Mouse (Mus musculus): ENCODE measurements around the gene Podxl2.

The Podxl2 gene

DNA sequence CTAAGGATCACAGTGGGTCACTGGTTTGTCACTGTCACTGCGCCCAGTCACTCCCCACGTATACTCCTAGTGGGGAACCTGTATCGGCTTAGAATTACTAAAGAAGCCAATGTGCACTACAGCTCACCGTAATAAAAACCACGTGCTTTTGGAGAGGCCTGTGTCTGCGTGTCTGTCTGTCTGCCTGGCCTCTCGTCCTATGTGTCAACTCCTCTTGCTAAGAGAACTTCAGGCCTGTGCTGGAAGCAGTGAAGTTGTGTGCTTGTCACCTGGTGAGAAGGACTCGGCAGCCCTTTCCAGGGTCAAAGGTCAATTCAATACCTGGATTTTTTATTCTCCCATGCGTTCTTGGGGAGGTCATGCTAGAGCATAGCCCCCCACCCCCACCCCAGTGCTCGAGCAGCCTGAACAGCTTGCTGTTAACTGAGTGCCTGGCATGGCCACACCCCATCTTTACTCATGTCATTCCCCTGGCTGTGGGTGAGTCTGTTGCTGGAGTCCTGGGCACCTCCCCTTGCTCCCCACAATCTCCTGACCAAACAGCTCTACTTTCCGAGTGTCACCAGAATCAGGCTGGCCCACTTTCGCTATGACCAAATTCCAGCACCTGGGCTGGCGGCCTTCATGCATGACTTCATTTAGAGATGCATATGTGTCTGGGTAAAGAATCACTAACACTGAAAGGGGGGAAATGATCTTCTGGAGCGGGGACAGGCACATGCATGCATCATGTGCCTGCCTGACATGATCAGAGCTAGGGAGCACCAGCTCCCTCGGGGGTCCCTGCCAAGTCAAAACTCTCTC is 46.4 kb downstream of the Podxl2 start:
- no peak for DNase-seq (ENCODE audit: low read depth, low spot score)

DNA sequence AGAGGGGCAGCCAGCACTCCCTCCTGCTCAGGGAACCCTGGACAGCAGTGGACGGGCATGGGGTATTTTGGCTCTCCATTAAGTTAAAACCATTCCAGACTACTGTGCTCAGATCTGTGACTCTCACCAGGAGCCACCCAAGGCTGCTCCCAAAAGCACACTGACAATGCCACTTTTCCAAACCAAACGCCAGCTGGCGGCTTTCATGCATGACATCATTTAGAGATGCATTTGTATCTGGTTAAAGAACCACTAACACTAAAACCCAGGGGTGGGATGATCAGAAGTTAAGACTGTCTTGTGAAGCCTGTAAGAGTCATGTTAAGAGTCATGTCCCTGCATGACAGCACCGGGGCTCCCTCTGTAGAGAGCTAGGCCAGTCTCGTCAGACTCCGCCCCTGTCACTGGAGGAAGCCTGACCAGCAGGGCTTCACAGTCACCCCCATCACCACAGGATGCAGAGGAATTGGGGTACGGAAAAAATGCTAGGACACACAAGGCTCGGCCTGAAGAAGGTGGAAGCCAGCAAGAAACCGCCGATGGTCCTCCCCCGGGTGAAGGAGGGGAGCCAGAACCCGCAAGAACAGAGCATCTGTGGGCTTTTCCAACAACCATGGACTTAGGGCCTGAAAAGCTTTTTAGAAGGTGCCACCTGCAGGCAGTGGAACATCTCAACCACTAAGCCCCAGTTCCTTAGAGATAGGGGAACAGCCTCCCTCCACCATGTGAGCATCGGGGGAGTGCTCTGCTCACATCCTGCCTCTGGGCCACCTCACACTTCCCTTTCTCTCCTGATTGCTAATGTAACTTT is 47.2 kb downstream of the Podxl2 start:
- no peak for DNase-seq (ENCODE audit: low read depth, low spot score)

DNA sequence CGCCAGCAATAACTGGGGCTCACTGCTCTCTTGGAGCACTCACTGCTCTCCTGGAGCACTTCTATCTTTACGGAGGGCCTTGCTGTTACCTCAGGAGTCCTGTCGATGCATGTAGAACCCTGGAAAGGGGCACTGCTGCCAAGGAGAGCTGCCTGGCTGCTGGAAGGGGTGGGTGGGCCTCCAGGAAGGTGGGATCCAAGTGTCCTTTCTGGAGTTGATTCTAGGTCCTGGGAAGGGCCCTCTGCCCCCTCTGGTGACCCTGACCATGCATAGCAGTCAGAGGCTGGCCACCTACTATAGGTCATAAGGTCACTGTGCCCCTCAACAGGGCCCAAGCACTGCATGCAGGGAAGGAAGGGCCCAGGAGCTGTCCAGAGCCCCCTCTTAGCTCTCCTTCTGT is 47.9 kb downstream of the Podxl2 start:
- no peak for DNase-seq (ENCODE audit: low read depth, low spot score)

DNA sequence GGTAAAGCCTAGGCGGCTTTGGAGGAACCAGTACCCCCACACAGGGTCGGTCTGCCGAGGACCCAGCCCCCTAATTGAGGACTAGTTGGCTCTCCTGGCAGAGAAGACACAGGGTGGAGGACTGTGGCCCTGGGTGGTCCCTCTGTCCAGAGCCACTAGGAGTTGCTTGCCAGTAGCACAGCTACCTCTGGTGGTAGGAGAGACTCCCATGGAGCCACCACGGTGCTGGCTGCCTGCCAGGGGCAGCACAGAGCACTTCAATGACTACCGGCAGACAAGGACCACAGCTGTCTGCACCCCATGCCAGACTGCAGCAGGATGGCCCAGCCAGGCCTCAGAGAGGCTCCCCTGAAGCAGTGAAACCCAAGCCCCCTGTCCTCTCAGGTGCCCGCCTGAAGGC is 48.3 kb downstream of the Podxl2 start:
- DNase-seq (ENCODE audit: low read depth, low spot score) = peak; percentile 37

DNA sequence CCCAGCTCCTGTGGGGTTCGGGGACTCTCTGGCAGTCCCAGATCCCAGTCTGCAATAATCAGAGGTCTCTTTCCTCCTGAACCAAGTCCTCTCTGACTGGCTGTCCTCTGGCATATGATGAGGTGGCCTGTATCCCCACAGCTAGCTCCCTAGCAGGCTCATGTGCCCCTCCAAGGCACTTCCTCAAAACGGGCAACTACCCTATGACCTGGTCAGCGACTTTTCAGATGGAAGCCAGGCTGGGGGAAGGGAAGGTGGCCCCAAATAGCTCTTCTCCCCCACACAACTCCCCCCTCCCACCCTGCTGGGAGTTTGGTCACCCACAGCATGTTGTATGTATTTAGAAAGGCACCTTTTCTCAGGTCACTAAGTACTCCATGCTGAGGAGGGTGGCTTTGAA is 48.8 kb downstream of the Podxl2 start:
- DNase-seq (ENCODE audit: low read depth, low spot score) = no peak

DNA sequence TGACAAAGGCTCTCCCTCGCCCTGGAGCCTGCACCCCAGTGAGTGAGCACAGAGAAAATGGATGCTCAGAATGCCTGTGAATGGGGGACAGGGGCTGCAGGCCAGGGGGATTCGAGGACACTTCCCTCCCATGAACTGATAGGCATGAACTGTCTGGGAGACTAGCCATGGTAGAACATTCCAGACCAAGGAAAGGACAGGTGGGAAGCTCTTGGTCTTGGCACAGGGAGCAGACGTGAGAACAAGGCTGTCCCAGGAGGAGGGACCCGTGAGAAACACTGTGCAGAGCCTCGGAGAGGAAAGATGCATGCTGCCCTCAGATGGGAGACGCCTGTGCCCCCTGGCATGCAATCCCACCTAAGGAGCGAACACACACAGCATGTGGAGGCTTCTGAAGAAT is 50.7 kb downstream of the Podxl2 start:
- no peak for DNase-seq (ENCODE audit: low read depth, low spot score)

DNA sequence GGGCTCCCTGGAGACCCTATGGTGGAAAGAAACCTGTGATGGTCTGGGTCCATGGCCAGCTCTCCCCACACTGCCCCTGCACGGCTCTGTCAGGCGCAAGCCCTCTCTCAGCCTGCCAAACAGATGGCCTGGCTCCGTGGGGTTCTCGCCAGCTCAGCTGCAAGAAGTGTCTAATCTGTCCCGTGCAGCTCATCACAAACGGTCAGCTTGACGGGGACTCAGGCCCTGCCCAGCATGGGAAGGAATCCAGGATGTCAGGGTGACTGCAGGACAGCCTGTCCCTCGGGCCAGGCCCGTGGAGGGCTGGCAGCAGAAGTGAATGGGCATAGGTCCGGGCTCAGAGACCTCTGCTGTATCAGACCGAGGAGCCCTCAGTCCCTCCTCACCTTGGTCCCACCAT is 52.9 kb downstream of the Podxl2 start:
- DNase-seq (ENCODE audit: low read depth, low spot score) = no peak

DNA sequence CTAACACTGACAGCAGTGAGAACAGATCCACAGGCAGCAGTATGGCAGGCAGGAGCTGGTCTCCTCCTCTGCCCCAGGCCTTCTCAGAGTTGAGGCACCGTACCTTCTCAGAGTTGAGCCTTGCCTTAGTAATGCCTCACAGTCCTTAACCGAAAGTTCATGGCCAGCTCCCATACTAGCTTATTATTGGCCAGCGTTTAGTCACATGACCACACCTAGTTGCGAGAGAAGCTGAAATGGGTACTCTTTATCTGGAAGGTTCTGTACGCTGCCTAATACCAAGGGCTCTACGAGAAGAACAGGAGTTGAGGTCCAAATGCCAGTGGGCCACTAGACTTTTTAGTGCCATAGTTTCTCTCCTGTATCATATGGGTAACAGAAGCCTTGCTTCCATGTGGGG is 53.5 kb downstream of the Podxl2 start:
- DNase-seq (ENCODE audit: low read depth, low spot score) = no peak

DNA sequence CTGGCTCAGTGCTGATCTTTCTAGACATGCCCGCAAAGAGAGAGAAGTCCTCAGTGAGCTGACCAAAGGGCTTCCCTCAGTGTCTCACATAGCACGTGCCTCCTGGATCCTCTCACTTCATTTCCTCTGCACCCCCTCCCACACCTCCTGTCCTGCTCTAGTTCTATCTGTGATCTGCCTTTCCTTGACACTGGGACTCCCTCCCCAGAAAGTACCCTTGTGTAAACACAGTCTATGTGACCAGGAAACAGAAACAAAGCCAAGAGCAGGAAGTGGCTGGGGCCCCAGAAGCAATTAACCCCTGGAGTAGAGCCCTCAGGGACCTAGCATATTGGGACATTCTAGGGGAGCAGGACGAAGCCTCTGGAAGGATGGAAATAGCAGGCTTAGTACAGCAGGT is 54.0 kb downstream of the Podxl2 start:
- DNase-seq (ENCODE audit: low read depth, low spot score) = no peak

DNA sequence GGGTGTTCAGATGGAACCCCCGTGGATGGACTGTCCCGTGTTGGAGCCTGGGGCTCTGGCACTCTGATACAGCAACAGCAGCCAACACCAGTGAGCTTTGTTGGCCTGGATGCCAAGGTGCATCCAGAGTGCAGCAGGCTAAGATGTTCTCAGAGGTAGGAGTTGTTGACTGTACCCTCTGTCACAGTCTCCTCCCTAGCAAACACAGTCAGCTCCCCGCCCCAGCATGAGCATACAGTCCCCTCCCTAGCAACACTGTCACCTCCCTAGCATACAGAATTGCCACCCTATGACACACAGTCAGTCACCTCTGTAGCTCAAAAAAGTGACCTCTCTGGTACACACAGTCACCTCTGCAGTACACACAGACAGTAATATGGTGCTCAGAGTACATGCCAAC is 57.9 kb downstream of the Podxl2 start:
- no peak for DNase-seq (ENCODE audit: low read depth, low spot score)

DNA sequence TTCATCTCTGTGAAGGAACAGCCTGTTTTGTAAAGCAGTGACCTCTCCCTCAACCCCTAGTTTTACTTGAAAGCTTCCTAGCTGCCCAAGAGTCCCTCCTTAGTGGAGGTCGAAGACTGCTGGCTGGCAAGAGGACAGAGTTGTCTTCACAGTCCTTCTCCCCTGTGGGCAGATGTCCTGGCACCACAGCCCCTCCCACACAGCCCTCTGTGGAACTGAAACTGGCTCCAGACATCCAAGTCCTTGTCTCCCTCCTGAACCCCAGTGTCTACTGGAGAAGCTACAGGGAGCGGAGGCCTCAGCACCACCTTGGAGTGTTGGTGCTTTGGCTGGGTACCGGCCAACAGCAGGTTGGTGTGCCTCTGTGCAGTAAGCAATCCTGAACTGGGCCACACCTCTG is 59.4 kb downstream of the Podxl2 start:
- no peak for DNase-seq (ENCODE audit: low read depth, low spot score)

DNA sequence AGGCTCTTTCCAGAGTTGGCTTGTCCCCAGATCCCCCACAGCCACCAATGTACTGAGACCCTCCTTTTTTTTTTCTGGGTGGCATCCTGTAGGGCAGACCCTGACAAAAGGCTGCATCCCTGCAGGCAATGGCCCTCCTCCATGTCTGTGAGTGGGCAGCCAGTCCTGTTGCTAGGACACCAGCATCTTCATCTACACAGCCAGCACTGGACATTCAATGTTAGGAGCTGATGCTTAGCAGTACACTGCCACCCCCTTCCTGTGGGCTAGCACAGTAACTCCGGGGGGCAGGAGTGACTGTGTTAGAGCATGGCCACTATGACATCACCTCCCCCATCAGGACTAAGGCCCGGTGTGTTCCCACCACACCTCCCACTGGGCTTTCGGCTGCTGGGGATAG is 59.8 kb downstream of the Podxl2 start:
- DNase-seq (ENCODE audit: low read depth, low spot score) = no peak

DNA sequence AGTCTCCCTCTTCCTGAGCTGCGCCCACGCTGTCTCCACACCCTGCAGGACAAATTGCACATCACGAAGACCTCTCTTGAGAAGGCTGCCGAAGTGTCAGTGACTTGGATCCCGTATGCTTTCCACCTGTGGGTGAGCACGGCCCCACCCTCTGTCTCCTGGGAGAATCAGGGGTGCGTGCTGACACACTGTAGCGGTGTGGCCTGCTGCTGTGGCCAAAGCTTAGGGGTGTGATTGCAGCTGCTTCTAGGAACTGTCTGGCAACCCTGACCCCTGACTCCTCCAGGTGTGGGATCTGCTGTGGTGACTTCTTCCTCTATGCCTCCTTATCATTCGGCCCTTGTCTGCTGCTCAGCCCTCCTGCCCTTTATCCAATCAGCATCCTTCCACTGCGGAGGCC is 61.0 kb downstream of the Podxl2 start:
- DNase-seq (ENCODE audit: low read depth, low spot score) = no peak

DNA sequence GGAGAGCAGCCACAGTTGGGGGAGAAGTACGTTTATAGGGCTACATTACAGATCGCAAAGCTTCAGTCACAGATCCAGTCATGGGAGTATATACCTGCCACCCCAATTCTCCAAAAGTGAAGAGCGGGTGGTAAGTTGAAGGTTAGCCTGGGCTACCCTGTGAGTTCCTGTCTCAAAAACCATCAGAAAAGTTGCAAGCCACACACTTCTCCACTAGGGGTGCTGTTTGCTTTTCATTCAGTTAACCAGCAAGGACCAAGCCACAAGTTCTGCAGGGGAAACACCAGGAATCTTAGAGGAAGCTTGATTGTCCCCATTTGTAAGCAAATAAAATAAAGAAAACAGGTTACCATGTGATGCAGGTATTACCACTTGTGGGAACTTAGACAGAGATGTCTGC is 62.0 kb downstream of the Podxl2 start:
- peak; percentile 70 for DNase-seq (ENCODE audit: low read depth, low spot score)

DNA sequence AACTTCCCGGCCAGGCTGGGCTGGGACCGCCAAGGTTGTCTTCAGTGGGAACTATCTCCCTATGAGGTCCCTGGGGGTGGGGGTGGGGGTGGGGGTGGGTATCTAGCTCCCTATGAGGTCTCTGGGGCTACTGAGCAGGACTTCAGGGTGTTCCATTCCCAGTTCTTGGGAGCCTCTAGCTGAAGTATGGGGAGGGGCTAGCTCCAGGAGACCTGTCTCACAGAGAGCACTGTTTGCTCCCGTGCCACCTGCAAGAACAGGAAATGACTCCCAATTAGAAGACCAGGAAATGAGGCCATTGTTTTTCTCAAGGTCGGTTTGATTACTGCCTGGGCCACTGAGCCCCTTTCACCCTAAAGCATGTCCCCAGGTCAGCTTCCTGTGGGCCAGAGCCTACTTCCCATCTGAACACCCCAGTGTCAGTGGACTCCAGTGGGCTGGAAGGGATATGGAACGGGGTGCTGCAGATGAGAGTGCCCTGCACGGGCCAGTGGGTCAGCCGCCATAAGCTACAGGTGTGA is 62.9 kb downstream of the Podxl2 start:
- DNase-seq (ENCODE audit: low read depth, low spot score) = no peak

DNA sequence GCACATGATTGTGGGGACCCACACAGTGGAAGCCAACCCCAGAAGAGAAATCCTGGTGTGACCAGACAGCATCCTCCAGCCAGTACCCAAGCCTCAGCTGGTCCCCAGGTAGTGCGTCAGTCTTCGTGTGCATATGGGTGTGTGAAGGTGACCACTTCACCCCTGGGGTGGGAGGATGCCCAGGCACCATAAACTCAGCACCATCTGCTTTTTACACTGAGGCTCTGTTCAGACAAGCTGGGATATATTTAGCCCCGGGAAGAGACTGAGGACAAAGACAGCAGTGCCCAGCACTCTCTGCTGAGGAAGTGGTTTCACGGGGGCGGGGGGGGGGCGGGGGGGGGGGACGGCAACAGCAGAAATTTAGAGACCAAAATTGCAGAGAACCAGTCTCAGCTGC is 63.4 kb downstream of the Podxl2 start:
- no peak for DNase-seq (ENCODE audit: low read depth, low spot score)

DNA sequence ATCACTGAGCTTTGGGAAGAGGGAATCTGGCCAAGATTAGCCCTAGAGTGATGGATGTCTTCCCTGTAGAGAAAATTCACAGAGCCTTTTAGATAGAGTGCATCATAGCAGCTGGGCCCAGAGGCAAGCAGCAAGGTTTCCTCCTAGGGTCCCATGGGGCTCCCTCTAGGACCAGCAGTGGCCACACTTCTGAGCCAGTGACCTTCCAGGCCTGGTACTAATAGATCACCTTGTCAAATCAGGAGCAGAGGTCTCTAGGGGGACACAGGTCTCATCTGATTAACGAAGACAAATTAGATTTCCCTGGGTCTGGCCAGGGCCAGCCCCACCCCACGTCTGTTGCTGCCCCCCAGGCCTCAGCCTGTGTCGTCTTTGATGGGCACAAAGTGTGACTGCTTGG is 64.6 kb downstream of the Podxl2 start:
- DNase-seq (ENCODE audit: low read depth, low spot score) = no peak

DNA sequence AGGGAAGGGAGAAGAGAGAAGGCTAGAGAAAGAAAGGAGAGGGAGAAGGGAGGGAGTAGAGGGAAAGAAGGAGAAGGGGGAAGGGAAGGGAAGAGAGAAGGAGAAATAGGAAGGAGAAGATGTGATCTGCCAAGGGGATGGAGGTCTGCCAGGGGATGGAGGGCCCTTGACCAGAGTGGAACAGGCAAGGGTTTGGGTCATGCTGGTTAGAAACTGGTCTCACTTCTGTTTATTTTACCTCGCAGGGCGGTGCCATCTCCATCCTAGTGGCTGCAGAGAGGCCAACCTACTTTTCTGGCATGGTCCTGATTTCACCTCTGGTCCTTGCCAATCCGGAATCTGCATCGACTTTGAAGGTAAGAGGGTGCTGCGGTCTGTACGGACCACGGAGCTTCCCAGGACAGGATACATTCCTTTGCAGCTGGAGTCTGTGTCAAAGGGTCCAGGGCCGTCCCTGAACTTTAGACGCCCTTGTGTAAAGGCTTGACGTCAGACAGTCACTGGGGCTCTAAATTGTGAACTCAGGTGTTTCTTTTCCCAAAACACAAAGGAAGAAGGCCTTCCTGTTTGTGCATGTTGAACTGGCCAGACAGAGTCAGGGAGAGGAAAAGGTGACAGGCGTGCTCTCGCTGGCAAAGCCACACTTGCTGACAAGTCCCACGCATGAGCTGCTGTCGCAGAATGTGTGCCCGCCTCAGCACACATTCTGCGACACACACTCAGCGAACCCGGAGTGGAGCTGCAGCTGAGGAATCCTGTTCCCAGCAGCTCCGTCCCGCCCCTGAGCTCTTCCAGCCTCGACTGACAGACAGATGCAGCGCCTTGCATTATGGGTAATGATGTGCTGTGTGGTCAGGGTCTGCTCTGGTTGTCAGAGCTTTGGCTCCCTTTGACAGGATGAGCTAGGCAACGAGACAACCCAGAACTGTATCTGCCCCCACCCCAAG is 65.5 kb downstream of the Podxl2 start:
- DNase-seq (ENCODE audit: low read depth, low spot score) = peak; percentile 26

DNA sequence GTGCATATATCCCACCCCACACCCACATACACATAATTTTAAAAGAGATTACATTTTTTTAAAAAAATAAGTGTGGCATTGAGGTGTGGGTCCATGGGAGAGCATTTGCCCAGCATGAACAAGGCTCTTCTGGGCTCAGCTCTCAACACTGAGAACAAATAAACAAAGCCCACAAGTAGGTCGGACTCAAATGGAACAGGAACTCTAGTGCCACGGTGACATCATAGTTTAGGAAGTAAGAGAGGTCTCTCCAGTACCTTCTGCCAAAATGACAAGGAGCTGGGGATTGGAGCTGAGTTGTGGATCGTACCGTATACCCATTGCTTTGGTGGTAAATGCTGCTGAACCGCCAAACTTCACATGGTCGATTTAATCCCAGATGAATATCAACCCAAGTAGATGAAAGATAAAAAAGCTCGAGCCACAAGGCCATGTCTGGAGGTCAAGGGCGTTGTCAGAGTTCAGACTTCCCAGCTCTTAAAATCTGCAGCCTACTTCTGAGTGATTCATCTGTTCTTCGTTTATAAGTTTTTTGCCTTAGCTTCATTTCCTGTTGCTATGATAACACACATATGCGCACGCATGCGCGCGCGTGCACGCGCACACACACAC is 69.8 kb downstream of the Podxl2 start:
- DNase-seq (ENCODE audit: low read depth, low spot score) = no peak

DNA sequence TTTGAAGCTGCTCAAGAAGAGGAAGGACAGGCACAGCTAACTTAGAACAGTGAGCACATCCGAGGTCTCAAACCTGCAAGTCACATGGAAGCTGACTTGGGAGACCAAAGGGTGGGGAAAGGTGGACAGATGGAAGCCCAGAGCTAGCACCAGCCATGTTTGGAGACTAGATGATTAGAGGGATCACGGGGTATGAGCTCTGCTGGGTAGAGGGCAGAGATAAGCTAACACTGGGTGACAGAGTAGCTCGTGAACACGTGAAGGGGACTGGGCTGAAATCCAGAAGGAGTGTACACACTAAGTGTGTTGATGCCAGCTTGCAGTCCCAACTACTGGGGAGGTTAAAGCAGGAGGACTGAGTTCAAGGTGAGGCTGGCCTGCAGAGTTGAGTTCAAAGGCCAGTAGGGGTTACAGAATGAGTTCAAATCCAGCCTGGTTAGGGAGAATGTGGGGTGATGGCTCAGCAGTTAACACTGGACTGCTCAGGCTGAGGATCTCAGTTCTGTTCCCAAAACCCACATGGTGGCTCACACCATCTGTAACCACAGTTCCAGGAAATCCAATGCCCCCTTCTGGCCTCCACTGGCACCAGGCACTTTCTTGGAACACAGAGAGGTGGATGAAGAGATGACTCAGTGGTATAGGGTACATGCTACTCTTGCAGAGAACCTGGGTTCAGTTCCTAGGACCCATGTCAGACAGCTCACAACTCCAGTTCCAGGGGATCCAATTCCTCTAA is 70.7 kb downstream of the Podxl2 start:
- no peak for DNase-seq (ENCODE audit: low read depth, low spot score)

DNA sequence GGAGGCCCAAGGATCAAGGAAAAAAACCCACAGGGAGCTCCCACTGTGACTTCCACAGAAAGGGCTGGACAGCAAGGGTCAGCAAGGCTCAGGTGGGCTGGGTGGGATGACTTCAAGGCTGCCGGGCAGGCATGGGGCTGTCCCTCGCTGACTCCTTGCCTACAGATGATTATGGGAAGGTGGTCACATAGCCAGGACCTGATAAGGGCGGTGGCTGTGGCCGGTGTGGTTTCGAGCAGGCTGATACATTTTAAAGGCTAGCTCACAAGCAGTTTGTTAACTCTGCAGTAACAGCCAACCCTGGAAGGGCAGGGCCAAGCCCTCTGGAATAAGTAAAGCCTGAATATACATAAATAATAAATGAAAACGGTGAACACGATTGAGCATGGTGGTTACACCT is 71.8 kb downstream of the Podxl2 start:
- DNase-seq (ENCODE audit: low read depth, low spot score) = no peak

Measured in ES-CJ7 (cell line).